Mouse (Mus musculus): ENCODE measurements around the gene Dolpp1.

Dolpp1 gene

GRCm38 (mm10) chr2:30442498-30442890 is 50.4 kb downstream of the Dolpp1 start:
- DNase-seq = peak; percentile 28

DNA sequence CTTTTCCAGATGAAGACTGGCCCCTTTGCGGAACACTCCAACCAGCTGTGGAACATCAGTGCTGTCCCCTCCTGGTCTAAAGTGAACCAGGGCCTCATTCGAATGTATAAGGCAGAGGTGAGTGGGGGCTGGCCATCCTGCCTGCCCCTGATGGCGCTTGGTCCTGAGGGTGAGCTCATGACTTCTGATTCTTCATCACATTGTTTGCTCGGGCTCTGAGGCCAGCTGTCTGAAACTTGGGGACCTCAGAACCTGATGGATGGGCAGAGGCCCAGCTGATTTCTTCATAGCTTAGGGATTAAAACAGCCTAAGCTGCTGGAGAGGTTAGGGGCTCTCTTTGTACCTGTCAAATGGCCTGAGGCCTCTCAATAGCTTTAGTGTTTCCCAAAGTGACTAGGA is 51.2 kb downstream of the Dolpp1 start:
- DNase-seq = no peak

DNA sequence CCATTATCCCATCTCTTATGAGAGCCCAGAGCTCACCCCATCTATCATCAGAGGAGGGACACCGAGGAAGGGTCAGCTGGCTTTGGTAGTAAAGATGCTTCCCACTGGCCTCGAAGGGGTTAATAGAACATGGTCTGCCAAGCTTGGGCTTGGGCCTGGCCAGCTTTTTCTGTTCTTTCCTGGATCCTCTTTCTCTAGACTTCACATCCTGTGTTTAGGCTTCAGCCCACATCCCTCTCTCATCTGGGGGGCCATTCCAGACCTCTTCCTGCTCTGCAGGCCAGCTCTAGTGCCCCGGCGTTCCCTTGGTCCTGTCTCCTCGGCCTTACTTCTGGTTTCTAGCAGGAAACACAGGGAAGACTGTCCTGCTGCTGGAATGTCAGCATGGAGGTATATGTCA is 52.0 kb downstream of the Dolpp1 start:
- peak; percentile 24 for DNase-seq

- no peak for DNase-seq
Measured at GRCm38 (mm10) chr2:30444450-30444849, 52.4 kb downstream of the Dolpp1 start.

- peak; percentile 47 for DNase-seq
Measured at GRCm38 (mm10) chr2:30445312-30445711, 53.3 kb downstream of the Dolpp1 start.

DNA sequence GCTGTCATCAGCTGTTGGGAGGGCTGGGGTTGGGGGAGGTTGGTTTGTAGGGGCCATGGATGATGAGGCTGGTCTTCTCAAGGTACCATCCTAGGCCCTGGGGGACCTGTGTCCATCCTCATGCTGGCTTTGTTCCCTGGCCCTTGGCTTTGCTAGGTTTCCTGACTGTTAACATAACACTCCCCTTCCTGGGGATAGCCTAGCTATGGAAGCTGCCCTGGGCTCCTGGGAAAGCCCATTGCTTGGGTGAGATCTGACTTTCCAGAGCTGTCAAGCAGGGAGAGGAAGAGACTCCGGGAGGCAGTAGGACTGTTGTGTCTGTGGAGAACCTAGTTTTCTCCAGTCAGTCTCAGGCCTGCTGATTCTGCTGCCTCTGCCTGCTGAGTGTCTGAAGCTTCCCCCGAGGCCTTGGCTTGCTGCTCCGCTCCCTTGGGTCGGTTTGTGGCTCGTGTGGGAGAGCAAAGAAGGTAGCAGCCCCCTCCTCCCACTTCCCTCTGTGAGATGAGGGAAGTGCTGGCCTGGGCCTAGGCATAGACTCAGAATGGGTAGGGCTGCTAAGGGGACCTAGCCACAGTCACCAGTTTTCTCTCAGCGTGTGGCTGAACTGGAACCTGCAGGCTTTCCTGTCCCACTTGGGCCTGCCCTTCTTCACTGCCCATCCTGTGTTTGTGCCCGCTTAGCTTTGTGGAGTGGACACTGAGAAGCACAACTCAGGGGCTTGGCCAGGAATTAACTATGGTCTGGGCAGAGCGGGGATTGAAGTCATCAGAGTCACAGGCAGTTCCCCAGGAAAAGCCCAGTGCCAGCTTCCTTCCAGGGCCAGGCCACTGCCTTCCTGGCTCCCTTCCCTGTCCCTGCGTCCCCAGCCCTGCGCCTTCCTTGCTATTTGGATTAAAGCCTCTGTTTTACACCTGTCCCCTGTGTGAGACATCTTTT is 55.1 kb downstream of the Dolpp1 start:
- peak; percentile 83 for DNase-seq

DNA sequence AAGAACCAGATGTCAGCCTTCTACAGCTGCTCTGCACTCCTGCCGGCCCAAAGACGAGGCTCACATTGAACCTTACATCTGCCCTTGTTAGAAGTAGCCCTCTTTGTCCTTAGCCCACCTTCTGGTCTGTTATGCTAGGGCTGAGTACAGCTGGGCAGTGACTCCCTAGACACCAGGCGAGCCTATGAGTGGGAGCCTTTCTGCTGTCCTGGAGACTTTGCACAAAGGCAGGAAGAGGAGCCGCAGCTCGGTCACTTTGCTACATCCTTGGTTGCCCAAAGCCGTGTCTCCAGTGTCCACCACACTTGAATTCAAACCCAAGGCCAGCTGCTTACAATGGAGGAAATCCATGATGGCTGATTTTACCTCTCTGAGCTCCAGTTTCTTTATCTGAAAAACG is 56.3 kb downstream of the Dolpp1 start:
- DNase-seq = no peak

Data from lung, postnatal 36 days (tissue).